ENCODE assay signal across 19 mouse cellular contexts in genomic region chr6:116985147-116985737, GRCm38 (mm10).
"Had no signal": no experiment of that assay in that cellular context is flagged by ENCODE, and none has a peak within 500 bp of the region (broad histone marks: within the 10 kb centered on the region; RNA-seq: fewer than 3 reads in every experiment).

No protein-coding gene starts in this region.

- H3K36me3 ChIP-seq: liver, embryonic 13.5 days; lung, embryonic 15.5 days; neural tube, embryonic 13.5 days; stomach, embryonic 15.5 days had no signal

- H3K27me3 ChIP-seq: liver, embryonic 13.5 days; lung, embryonic 15.5 days; neural tube, embryonic 13.5 days; stomach, embryonic 15.5 days had no signal

- H3K4me1 ChIP-seq: liver, embryonic 13.5 days had no signal

- H3K9ac ChIP-seq: liver, embryonic 13.5 days; lung, embryonic 15.5 days; neural tube, embryonic 13.5 days; stomach, embryonic 15.5 days had no signal

- H3K27ac ChIP-seq: left cerebral cortex, adult 2 months; liver, embryonic 13.5 days; lung, embryonic 15.5 days; neural tube, embryonic 13.5 days; stomach, embryonic 15.5 days had no signal

- DNase-seq: kidney, adult 2 months; kidney, postnatal 10 days; kidney, postnatal 36 days; layer of hippocampus, postnatal 36 days; liver; liver, embryonic 13.5 days; lung, postnatal 14 days; lung, postnatal 4 days; midbrain, embryonic 14.5 days; right cerebral cortex, postnatal 25 days; spleen, adult 18-20 months; thymus, postnatal 25 days had no signal

- H3K4me3 ChIP-seq: left cerebral cortex, adult 2 months; liver, embryonic 13.5 days; lung, embryonic 15.5 days; neural tube, embryonic 13.5 days; stomach, embryonic 15.5 days had no signal

- H3K4me2 ChIP-seq: liver, embryonic 13.5 days; lung, embryonic 15.5 days; midbrain, embryonic 11.5 days; neural tube, embryonic 13.5 days; stomach, embryonic 15.5 days had no signal

- ATAC-seq: inflammation-experienced regulatory T-cells, adult 6 months; intestine, embryonic 16.5 days had no signal

- H3K9me3 ChIP-seq: liver, embryonic 13.5 days; lung, embryonic 15.5 days; neural tube, embryonic 13.5 days; stomach, embryonic 15.5 days had no signal
